Mouse (Mus musculus): ENCODE results near the gene Gabarapl2. TPM values are rescaled to one million over a fixed set of nuclear protein-coding genes. Genes with fewer than 3 reads are reported as not detected.
A peak's percentile ranks its signal among the peaks of the same experiment; 100 is the strongest.
"Not testable (repeated sequence)": the region's sequence is repeated elsewhere in the genome, so short reads cannot be mapped to it uniquely, and the experiment has no call there.

Gabarapl2 gene
- total RNA-seq, 2 experiments from 2014 or later = 212 to 219 TPM

DNA sequence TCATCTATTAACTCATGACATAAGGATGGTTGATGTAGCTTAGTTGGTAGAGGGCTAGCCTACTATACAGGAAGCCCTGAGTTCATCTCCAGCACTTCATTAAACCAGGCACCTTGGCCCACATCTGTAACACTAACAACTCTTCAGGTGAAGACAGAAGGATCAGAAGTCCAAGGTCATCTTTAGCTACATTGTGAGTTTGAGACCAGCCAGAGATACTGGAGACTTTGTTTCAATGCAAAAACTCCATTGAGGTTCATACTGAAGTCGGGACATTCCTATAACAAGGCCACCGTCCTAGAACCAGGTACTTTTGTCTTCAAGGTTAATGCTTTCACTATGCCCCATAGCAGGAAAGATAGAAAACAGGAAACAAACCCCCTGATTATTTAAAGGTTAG is 6.3 kb upstream of the Gabarapl2 start:
- DNase-seq (ENCODE audit: low spot score in 2 of 2) = no peak

DNA sequence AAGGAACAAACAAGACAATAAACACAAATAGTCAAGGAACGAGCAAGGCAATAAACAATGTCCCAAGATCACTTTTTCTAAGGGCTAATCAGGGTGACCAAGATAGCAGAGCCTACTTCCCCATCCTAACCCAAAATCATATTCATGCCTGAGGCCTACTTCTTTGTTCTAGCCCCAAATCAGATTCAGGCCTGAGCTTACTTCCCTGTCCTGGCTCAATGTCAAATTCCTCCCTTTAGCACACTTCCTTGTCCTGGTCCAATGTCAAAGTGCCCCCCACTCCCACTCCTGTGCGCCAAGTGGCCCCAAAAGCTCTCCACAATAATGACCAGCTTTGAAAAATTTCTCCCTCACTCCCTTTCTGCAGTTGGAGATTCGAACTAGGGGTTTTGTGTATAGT is 3.3 kb upstream of the Gabarapl2 start:
- DNase-seq (ENCODE audit: low spot score in 2 of 2) = no peak

- DNase-seq (ENCODE audit: low spot score in 2 of 2) = not testable (repeated sequence)
Measured at GRCm38 (mm10) chr8:111938076-111938985, 2.2 kb upstream of the Gabarapl2 start.

GRCm38 (mm10) chr8:111939516-111940142 is 874 bp upstream of the Gabarapl2 start:
- DNase-seq (ENCODE audit: low spot score in 2 of 2) = peak in 1 of 2 experiments; percentile 13

DNA sequence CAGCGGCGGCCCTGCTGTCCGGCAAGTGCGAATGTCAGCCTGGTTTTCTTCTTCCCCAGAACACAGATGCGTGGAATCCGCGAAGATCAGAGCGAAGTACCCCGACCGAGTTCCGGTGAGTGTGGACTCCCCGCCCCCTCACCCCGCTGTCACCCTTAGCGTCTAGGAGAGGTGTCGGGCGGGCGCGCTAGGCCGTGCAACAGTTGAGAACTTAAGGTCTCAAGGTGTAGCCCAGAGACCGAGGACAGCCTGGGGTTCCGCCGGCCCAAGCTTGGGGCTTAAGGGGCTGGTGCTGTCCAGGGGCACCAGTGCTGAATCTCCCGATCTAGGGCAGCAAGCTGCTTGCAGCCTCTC is 575 bp downstream of the Gabarapl2 start:
- peak in 1 of 2 experiments; percentile 27 for DNase-seq (ENCODE audit: low spot score in 2 of 2)

DNA sequence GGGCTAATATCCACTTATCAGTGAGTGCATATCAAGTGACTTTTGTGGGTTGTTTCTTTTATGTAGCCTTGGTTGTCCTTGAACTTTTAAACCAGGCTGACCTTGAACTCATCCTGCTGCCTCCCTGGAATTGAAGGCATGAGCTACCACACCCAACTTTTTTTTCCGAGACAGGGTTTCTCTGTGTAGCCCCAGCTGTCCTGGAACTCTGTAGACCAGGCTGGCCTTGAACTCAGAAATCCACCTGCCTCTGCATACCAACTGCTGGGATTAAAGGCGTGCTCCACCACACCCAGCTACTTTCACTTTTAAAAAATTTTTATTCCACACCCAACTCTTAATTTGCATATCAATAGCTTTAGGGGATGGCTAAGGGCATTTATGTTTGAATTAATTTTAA is 3.0 kb downstream of the Gabarapl2 start:
- DNase-seq (ENCODE audit: low spot score in 2 of 2) = no peak

GRCm38 (mm10) chr8:111947144-111947543 is 6.6 kb downstream of the Gabarapl2 start:
- DNase-seq (ENCODE audit: low spot score in 2 of 2) = no peak

- no peak for DNase-seq (ENCODE audit: low spot score in 2 of 2)
Measured at GRCm38 (mm10) chr8:111947954-111948353, 7.5 kb downstream of the Gabarapl2 start.

DNA sequence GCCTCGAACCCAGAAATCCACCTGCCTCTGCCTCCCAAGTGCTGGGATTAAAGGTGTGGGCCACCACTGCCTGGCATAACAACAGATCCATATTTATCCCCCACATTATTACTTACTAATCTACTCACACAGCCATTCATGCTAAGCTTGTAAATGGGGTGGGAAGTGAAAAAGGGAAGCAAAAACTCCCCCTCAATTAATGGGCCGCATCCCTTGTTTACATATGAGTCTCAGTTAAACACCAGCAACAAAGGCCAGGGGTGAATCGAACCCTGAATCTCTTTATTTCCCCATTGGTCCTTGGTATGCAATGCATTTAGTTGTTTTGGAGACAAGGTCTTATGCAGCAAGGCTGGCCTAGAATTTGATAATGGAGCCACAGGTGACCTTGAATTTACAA is 10.3 kb downstream of the Gabarapl2 start:
- DNase-seq (ENCODE audit: low spot score in 2 of 2) = no peak

GRCm38 (mm10) chr8:111951317-111951716 is 10.8 kb downstream of the Gabarapl2 start:
- DNase-seq (ENCODE audit: low spot score in 2 of 2) = peak; percentile 50 to 78

DNA sequence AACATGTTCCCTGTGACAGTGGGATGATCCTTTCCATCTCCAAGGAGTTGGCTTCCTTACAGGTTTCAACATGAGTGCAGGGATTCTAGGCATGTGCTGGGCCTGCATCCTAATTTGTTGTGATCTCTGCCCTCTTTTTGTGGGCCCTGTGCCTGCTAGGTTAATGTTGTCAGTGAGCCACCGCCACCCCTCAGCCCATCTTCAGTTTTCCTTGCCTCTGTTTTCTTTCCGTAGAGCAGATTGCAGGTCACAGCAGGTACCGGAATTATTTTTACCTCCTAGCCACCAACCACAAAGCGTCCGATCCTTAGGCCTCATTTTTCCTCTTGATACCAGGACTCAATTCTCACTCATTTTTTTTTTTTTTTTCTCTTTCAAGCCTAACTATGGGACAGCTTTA is 11.4 kb downstream of the Gabarapl2 start:
- no peak for DNase-seq (ENCODE audit: low spot score in 2 of 2)

- no peak for DNase-seq (ENCODE audit: low spot score in 2 of 2)
Measured at GRCm38 (mm10) chr8:111954844-111955594, 14.5 kb downstream of the Gabarapl2 start.

- no peak for DNase-seq (ENCODE audit: low spot score in 2 of 2)
Measured at GRCm38 (mm10) chr8:111955879-111956278, 15.4 kb downstream of the Gabarapl2 start.

GRCm38 (mm10) chr8:111957231-111957630 is 16.7 kb downstream of the Gabarapl2 start:
- DNase-seq (ENCODE audit: low spot score in 2 of 2) = no peak

GRCm38 (mm10) chr8:111960591-111961321 is 20.3 kb downstream of the Gabarapl2 start:
- no peak for DNase-seq (ENCODE audit: low spot score in 2 of 2)

- no peak for DNase-seq (ENCODE audit: low spot score in 2 of 2)
Measured at GRCm38 (mm10) chr8:111961330-111961729, 20.8 kb downstream of the Gabarapl2 start.

- no peak for DNase-seq (ENCODE audit: low spot score in 2 of 2)
Measured at GRCm38 (mm10) chr8:111962589-111962988, 22.1 kb downstream of the Gabarapl2 start.

- no peak for DNase-seq (ENCODE audit: low spot score in 2 of 2)
Measured at GRCm38 (mm10) chr8:111963091-111963490, 22.6 kb downstream of the Gabarapl2 start.

DNA sequence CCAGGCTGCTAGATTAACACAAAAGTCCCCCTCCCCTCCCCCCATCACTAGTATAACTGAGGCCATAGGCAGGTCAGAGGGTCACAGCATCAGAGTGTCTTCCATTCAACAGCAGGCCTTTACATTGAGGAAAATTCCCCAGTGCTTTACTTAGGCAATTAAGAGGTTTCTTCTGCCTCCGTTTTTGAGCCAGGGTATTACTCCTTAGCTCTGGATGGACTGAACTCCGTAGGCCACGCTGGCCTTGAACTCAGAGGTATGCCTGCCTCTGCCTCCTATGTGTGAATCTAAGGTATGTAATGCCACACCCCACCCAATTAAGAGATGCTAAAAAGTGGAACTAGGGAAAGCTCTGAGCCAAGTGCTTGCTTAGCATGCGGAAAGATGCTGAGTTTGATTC is 23.0 kb downstream of the Gabarapl2 start:
- no peak for DNase-seq (ENCODE audit: low spot score in 2 of 2)

DNA sequence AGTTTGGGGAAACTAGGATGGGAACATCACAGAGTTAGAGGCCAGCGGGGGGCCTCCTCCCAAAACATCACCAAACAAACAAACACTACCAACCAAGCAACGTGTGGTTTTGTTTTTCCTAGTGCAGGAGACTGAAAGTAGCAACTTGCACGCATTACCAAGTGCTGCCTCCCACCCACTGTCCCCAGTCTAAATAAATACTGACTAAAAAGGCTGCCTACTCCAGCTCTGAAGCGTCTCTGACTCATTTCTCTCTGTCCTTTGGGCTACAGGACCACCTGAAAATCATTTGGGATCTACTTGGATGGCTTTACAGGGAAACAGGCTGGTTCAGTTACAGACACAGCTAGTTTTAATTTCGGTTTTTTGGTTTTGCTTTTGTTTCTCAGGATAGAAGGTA is 23.8 kb downstream of the Gabarapl2 start:
- DNase-seq (ENCODE audit: low spot score in 2 of 2) = no peak

All from layer of hippocampus, adult 18-20 months (tissue).